Mouse (Mus musculus) ES-Bruce4 (cell line): Measurements from ENCODE around the gene Il3. TPM values are rescaled to one million over a fixed set of nuclear protein-coding genes. Genes with fewer than 3 reads are reported as not detected.

Experiments
- H3K27ac ChIP-seq: 2 replicates; pipeline ENCODE4 v1.5.1; 2012; ENCODE audit warnings: low read length, inconsistent platforms; ENCODE audit not compliant: insufficient read depth
- H3K27me3 ChIP-seq: 2 replicates; pipeline ENCODE4 v1.6.1; 2012; ENCODE audit warnings: mild to moderate bottlenecking, low read length, inconsistent platforms; ENCODE audit not compliant: control insufficient read depth, poor library complexity, insufficient read depth, severe bottlenecking
- H3K36me3 ChIP-seq: 2 replicates; pipeline ENCODE4 v1.6.1; 2012; ENCODE audit warnings: inconsistent platforms, mild to moderate bottlenecking, low read length, moderate library complexity; ENCODE audit not compliant: control insufficient read depth, poor library complexity, insufficient read depth, severe bottlenecking
- H3K4me1 ChIP-seq: one replicate; pipeline ENCODE4 v1.8.1; 2011; ENCODE audit warnings: low read length; ENCODE audit not compliant: control insufficient read depth, insufficient read depth
- H3K4me3 ChIP-seq: 2 replicates; pipeline ENCODE4 v1.5.1; 2011; ENCODE audit warnings: low read depth, mild to moderate bottlenecking, low read length
- H3K9ac ChIP-seq: 2 replicates; pipeline ENCODE4 v1.6.1; 2012; ENCODE audit warnings: low read depth, mild to moderate bottlenecking, inconsistent platforms; ENCODE audit not compliant: poor library complexity, severe bottlenecking
- H3K9me3 ChIP-seq: replicated peaks from 2 replicates; pipeline ENCODE4 v1.6.1; 2012; ENCODE audit warnings: mild to moderate bottlenecking, low read length, inconsistent platforms; ENCODE audit not compliant: control insufficient read depth, poor library complexity, insufficient read depth, severe bottlenecking
- CTCF ChIP-seq: IDR thresholded peaks from one replicate; pipeline ENCODE4 v1.8.1; 2011; ENCODE audit warnings: low read depth, low read length
- EP300 ChIP-seq: IDR thresholded peaks from 2 replicates; pipeline ENCODE4 v1.6.1; 2011; ENCODE audit warnings: low read depth, low read length; ENCODE audit not compliant: insufficient read depth
- POLR2A ChIP-seq: IDR thresholded peaks from one replicate; pipeline ENCODE4 v1.8.1; 2011; ENCODE audit warnings: low read length; ENCODE audit not compliant: insufficient read depth
- polyA plus RNA-seq: library from polyadenylated mRNA; stranded (reverse); fragments of >200 nt; gene quantifications from 2 replicates; pipeline ENCODE4 v1.2.4, GENCODE M21; 2011; ENCODE audit warnings: low read depth; ENCODE audit not compliant: missing spikeins, insufficient read depth, insufficient read length

Il3 gene
- polyA plus RNA-seq, 1 experiment, result not detected

- H3K27me3 ChIP-seq, result no peaks in the 10 kb centered on the region
- no peaks in the 10 kb centered on the region for H3K9me3 ChIP-seq
- no peak overlapping the region for H3K27ac ChIP-seq
- no peak for TF ChIP-seq EP300
- no peak for TF ChIP-seq CTCF
- TF ChIP-seq POLR2A, result no peak
- H3K9ac ChIP-seq, result no peak overlapping the region
- H3K4me3 ChIP-seq, result no peak overlapping the region
- no peaks in the 10 kb centered on the region for H3K4me1 ChIP-seq
- no peaks in the 10 kb centered on the region for H3K36me3 ChIP-seq
Measured at GRCm38 (mm10) chr11:54249748-54250147, 17.3 kb downstream of the Il3 start.

GRCm38 (mm10) chr11:54248940-54249717 is 17.9 kb downstream of the Il3 start, which contains the start of gene Csf2:
Gene Csf2 (minus strand): TSS chr11:54249667.
- Histone ChIP-seq H3K36me3 (no peaks in the 10 kb centered on the region), H3K4me1 (no peaks in the 10 kb centered on the region), H3K9me3 (no peaks in the 10 kb centered on the region), H3K9ac (no peak within 1 kb of the TSS), H3K4me3 (no peak within 1 kb of the TSS), H3K27me3 (no peaks in the 10 kb centered on the region), H3K27ac (no peak within 1 kb of the TSS)
- no peak for TF ChIP-seq EP300
- no peak for TF ChIP-seq POLR2A
- TF ChIP-seq CTCF, result no peak

GRCm38 (mm10) chr11:54247251-54247950 is 19.7 kb downstream of the Il3 start:
- H3K4me1 ChIP-seq, result no peaks in the 10 kb centered on the region
- H3K9me3 ChIP-seq, result no peaks in the 10 kb centered on the region
- H3K27me3 ChIP-seq, result no peaks in the 10 kb centered on the region
- no peak overlapping the region for H3K4me3 ChIP-seq
- TF ChIP-seq EP300, result no peak
- no peak for TF ChIP-seq POLR2A
- TF ChIP-seq CTCF, result no peak
- no peak overlapping the region for H3K9ac ChIP-seq
- H3K36me3 ChIP-seq, result no peaks in the 10 kb centered on the region
- H3K27ac ChIP-seq, result no peak overlapping the region

- Histone ChIP-seq H3K4me1 (no peaks in the 10 kb centered on the region), H3K9ac (no peak overlapping the region), H3K4me3 (no peak overlapping the region), H3K27me3 (no peaks in the 10 kb centered on the region; the same call in 1 of the 2 replicates), H3K9me3 (no peaks in the 10 kb centered on the region), H3K36me3 (no peaks in the 10 kb centered on the region), H3K27ac (no peak overlapping the region)
- TF ChIP-seq POLR2A (no peak), CTCF (no peak), EP300 (no peak)
Measured at GRCm38 (mm10) chr11:54244465-54244864, 22.6 kb downstream of the Il3 start.

GRCm38 (mm10) chr11:54242494-54242893 is 24.6 kb downstream of the Il3 start:
- Histone ChIP-seq H3K27ac (no peak overlapping the region), H3K4me1 (no peaks in the 10 kb centered on the region), H3K36me3 (no peaks in the 10 kb centered on the region), H3K27me3 (no peaks in the 10 kb centered on the region; the same call in 1 of the 2 replicates), H3K4me3 (no peak overlapping the region), H3K9ac (no peak overlapping the region), H3K9me3 (no peaks in the 10 kb centered on the region)
- TF ChIP-seq POLR2A (no peak), EP300 (no peak), CTCF (no peak)

- TF ChIP-seq EP300 (no peak), POLR2A (no peak), CTCF (no peak)
- H3K4me3 ChIP-seq, result no peak overlapping the region
Measured at GRCm38 (mm10) chr11:54236939-54237338, 30.1 kb downstream of the Il3 start.

More at GRCm38 (mm10) chr11:54236939-54237338, 30.1 kb downstream of the Il3 start:
- Histone ChIP-seq H3K27ac (no peak overlapping the region), H3K9ac (no peak overlapping the region), H3K4me1 (no peaks in the 10 kb centered on the region), H3K36me3 (no peaks in the 10 kb centered on the region), H3K27me3 (no peaks in the 10 kb centered on the region; the same call in 1 of the 2 replicates), H3K9me3 (no peaks in the 10 kb centered on the region)
